Mouse (Mus musculus): ENCODE measurements at regions not wholly inside any gene's neighbourhood (a gene's known extent, or its start where the extent isn't known, plus 50 kb on each side); places are given as distances from the start of the nearest gene placed in this dataset.

GRCm38 (mm10) chr16:76685562-76685961, 311.9 kb upstream of the Nrip1 start:
- no peak for TF ChIP-seq CTCF (IDR thresholded peaks at IDR 0.05; ENCODE audit: borderline replicate concordance, insufficient read depth, low read depth, low read length)
- TF ChIP-seq POLR2A (IDR thresholded peaks at IDR 0.05; ENCODE audit: borderline replicate concordance, insufficient read depth, low read length) = no peak

Data from cerebellum, adult 2 months (tissue).